Mouse (Mus musculus): ENCODE results near the gene Rgs6.

- no peak for TF ChIP-seq CTCF (IDR thresholded peaks at IDR 0.05; ENCODE audit: low read depth, low read length)
- TF ChIP-seq POLR2A (IDR thresholded peaks at IDR 0.05; ENCODE audit: extremely low read depth, insufficient read depth, low read length): no peak
Observed at GRCm38 (mm10) chr12:82935767-82936166, 347.7 kb downstream of the Rgs6 start.
